Mouse (Mus musculus) lung, adult 2 months (tissue): ENCODE measurements around the gene Adamts17.

Source experiments
- CTCF ChIP-seq: fragments of 200-500 bp; IDR thresholded peaks from 2 replicates; pipeline ENCODE4 v1.5.1; 2011; ENCODE audit warnings: mild to moderate bottlenecking, low read length, control low read depth; ENCODE audit not compliant: insufficient read depth
- POLR2A ChIP-seq: fragments of 200-500 bp; IDR thresholded peaks from 2 replicates; pipeline ENCODE4 v1.6.1; 2011; ENCODE audit warnings: low read depth, mild to moderate bottlenecking, control low read depth, low read length, borderline replicate concordance; ENCODE audit errors: extremely low read depth

GRCm38 (mm10) chr7:66967206-66967919, 127.8 kb downstream of the Adamts17 start:
- TF ChIP-seq CTCF (no peak), POLR2A (no peak)
